Mouse (Mus musculus): ENCODE measurements around the gene Ackr3.

Ackr3 gene

DNA sequence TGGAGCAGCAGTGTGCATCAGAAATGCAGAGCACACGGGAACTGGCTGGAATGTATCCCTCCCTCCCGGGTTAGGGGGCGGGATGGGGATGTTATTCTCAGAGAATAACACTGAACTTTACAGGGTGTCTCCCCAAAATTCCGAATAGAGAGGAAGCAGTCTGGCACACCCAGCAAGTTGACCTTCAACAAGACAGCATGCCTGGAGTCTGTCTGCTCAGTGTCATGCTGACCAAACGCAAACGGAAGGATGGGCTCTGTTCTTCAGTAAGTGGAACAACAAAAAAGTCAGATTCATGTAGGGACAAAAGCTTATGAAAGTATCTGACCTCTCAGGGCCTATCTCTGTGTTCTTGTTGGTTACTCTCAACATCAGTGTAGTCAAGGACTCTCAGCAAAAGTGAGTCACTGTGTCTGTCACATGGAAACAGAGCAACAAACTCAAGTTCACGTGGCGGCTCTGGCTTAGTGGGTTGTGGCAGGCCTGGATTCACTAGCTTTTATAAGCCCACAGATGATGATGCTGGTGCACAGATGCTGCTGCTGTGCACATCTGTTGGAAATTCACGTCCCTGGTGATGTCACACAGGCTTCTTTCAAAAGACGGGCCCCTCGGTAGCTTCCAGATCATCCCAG, 54.6 kb downstream of the Ackr3 start:
- DNase-seq (ENCODE audit: inconsistent ontology term), result no peak

DNA sequence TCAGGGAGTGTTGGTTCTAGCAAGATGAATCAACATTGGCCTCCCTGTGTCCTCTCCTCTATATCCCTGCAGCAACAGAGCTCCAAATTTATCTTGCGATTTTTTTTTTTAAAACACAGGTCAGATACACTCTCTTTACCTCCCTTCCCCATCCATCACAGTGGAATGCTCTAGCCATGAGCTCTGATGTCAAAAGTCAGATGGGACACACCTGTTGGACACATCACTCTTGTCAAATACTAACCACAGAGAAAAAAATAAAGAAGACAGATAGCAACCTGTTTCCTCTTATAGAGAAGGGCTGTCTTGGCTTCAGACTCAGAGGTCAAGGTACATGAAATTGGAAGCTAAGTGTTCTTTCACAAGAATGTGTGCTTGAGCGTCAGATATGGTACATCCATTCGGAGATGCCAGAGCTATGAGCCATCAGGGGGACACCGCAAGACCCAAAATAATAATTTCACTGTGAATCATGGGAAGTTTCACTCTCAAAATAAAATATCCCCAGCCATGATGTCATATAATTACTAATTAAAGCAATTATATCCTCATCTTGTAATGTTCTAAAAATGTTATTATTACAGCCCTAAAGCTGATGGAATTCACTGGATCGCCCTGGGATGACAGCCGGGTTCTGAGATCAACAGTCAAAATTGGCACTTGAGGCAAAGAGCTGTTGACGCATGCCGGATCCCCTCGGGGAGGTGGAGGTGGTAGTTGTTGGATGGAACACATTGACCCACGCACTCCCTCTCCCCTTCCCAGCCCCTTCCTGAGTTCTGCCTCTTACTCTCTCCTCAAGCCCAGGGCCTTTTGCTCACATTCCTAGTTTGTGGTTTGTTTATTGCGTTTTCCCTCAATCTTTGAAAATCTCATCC, 57.2 kb downstream of the Ackr3 start:
- no peak for DNase-seq (ENCODE audit: inconsistent ontology term)

DNA sequence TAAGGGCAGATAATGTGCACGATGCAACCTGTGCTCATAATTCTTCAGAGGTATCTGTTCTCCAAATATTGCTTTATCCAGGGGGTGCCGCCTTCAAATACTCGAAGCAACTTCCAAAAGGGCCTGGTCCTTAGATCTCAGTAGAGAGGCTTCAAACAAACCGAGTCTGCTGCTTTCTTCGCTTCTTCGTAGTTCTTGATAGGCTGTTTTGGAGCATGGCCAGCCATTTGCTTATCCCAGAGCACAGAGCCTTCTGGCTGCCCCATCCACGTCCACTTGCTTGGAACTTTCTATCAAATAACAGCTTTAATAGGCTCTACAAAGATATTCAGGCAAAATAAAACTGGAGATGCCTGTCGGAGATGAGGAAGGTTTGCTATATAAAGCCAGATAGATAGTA, 58.6 kb downstream of the Ackr3 start:
- no peak for DNase-seq (ENCODE audit: inconsistent ontology term)
